Mouse (Mus musculus) cerebellum, adult 2 months (tissue): ENCODE results near the gene Myl4. TPM values are rescaled to one million over a fixed set of nuclear protein-coding genes. Genes with fewer than 3 reads are reported as not detected.

Experiments used
- DNase-seq, 2 experiments: peaks; one replicate each; pipeline ENCODE4 v3.0.0; 2021
- H3K27ac ChIP-seq: fragments of 200-500 bp; 2 replicates; pipeline ENCODE4 v1.5.1; 2012; ENCODE audit warnings: low read length, control low read depth, inconsistent platforms; ENCODE audit not compliant: insufficient read depth
- H3K27me3 ChIP-seq: fragments of 200-500 bp; 2 replicates; pipeline ENCODE4 v1.6.1; 2012; ENCODE audit warnings: inconsistent platforms, mild to moderate bottlenecking, low read length, moderate library complexity; ENCODE audit not compliant: control insufficient read depth, insufficient read depth
- H3K4me1 ChIP-seq: fragments of 200-500 bp; 2 replicates; pipeline ENCODE4 v1.6.1; 2011; ENCODE audit warnings: low read length; ENCODE audit not compliant: control insufficient read depth, insufficient read depth
- H3K4me3 ChIP-seq: fragments of 200-500 bp; replicated peaks from 2 replicates; pipeline ENCODE3; 2011; ENCODE audit warnings: mild to moderate bottlenecking, low read depth, low read length, control low read depth; ENCODE audit not compliant: insufficient read depth
- CTCF ChIP-seq: fragments of 200-500 bp; IDR thresholded peaks from 2 replicates; pipeline ENCODE4 v1.5.1; 2011; ENCODE audit warnings: low read depth, mild to moderate bottlenecking, control low read depth, low read length, moderate library complexity, borderline replicate concordance; ENCODE audit not compliant: insufficient read depth
- POLR2A ChIP-seq: fragments of 200-500 bp; IDR thresholded peaks from 2 replicates; pipeline ENCODE4 v1.6.1; 2011; ENCODE audit warnings: low read length, control low read depth, borderline replicate concordance; ENCODE audit not compliant: insufficient read depth
- WGBS: fragments of 180-500 bp; shearing (Covaris S2); methylation state at CpG from one replicate; pipeline ENCODE4 v1.1.7; 2018; 5-methylcytosine and 5-hydroxymethylcytosine counted together
- polyA plus RNA-seq: library from polyadenylated mRNA; depleted of rRNA; stranded (reverse); fragments of >200 nt; gene quantifications from 2 replicates; pipeline ENCODE4 v1.2.3, GENCODE M21; 2012

Myl4 gene
- polyA plus RNA-seq, 1 experiment = 2.5 TPM

DNA sequence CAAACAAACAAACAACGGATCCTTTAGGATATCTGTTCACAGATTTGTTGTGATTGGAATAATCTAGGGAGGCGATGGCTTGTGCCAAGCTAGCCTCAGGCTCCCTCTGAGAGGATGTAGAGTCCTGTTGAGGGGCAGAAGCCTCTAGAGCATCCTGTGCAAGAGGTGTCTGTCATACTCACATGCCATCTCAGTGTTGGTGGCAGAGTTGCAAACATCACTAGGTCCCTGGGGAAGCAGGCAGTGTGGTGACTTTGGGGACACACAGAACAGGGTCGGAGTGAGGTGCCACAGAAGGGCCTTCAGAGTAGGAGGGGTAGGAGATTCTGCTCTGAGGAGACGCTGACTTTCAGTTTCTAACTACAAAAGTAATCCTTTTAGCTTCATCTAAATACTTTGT lies 59.3 kb downstream of the Myl4 start:
- H3K27me3 ChIP-seq = no peaks in the 10 kb centered on the region
- no peak for DNase-seq
- no peak overlapping the region for H3K27ac ChIP-seq
- 55% methylated on average over 4 of the region's 4 CpGs for WGBS
- H3K4me3 ChIP-seq = peak overlapping the region; percentile 7
- peaks cover 8% of the 10 kb centered on the region for H3K4me1 ChIP-seq
- TF ChIP-seq POLR2A (no peak), CTCF (no peak)

GRCm38 (mm10) chr11:104611579-104612151 lies 61.2 kb downstream of the Myl4 start:
- DNase-seq = no peak
- H3K27me3 ChIP-seq = no peaks in the 10 kb centered on the region
- TF ChIP-seq POLR2A (no peak), CTCF (no peak)
- 57% methylated on average over 4 of the region's 4 CpGs for WGBS
- no peak overlapping the region for H3K4me3 ChIP-seq
- peaks cover 8% of the 10 kb centered on the region for H3K4me1 ChIP-seq
- no peak overlapping the region for H3K27ac ChIP-seq

- H3K4me1 ChIP-seq = peaks cover 4% of the 10 kb centered on the region
- no peak overlapping the region for H3K27ac ChIP-seq
- TF ChIP-seq POLR2A (no peak), CTCF (no peak)
- no peaks in the 10 kb centered on the region for H3K27me3 ChIP-seq
- 87% methylated on average over 10 of the region's 10 CpGs for WGBS
- no peak overlapping the region for H3K4me3 ChIP-seq
- DNase-seq = no peak
Observed at GRCm38 (mm10) chr11:104613551-104613950, 63.1 kb downstream of the Myl4 start.

DNA sequence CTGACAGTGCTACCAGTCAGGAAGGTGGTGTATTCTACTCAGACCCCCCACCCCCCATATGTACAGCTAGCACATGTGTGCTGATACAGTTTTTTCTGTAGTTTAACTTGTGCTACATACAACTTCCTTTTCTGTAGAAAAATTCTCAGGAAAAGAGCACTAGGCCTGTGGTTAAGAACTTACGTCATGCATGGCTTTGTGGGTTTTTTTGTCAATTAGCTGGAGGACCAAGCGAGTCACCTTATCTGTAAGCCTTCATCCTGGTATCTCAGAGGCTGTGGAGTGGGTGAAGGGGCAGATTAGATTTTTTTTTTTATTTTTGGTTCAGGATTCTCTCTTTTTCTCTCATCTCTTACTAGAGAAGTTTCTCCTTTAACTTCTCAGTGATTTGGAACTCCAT lies 63.7 kb downstream of the Myl4 start:
- no peak for DNase-seq
- H3K27me3 ChIP-seq = no peaks in the 10 kb centered on the region
- no peak overlapping the region for H3K4me3 ChIP-seq
- TF ChIP-seq CTCF (no peak), POLR2A (no peak)
- 98% methylated on average over 2 of the region's 2 CpGs for WGBS
- H3K4me1 ChIP-seq = peaks cover 4% of the 10 kb centered on the region
- no peak overlapping the region for H3K27ac ChIP-seq

- DNase-seq = no peak
Observed at GRCm38 (mm10) chr11:104616182-104616581, 65.7 kb downstream of the Myl4 start.

GRCm38 (mm10) chr11:104618638-104619076 lies 68.2 kb downstream of the Myl4 start:
- Histone ChIP-seq H3K27ac (no peak overlapping the region), H3K4me3 (no peak overlapping the region), H3K27me3 (no peaks in the 10 kb centered on the region), H3K4me1 (peaks cover 15% of the 10 kb centered on the region)
- DNase-seq = no peak
- 86% methylated on average over 6 of the region's 6 CpGs for WGBS
- no peak for TF ChIP-seq CTCF
- no peak for TF ChIP-seq POLR2A

More at GRCm38 (mm10) chr11:104616182-104616581, 65.7 kb downstream of the Myl4 start:
- TF ChIP-seq CTCF (no peak), POLR2A (no peak)
- Histone ChIP-seq H3K27me3 (no peaks in the 10 kb centered on the region), H3K27ac (no peak overlapping the region), H3K4me1 (peaks cover 4% of the 10 kb centered on the region), H3K4me3 (no peak overlapping the region)
- WGBS = 83% methylated on average over 5 of the region's 5 CpGs

DNA sequence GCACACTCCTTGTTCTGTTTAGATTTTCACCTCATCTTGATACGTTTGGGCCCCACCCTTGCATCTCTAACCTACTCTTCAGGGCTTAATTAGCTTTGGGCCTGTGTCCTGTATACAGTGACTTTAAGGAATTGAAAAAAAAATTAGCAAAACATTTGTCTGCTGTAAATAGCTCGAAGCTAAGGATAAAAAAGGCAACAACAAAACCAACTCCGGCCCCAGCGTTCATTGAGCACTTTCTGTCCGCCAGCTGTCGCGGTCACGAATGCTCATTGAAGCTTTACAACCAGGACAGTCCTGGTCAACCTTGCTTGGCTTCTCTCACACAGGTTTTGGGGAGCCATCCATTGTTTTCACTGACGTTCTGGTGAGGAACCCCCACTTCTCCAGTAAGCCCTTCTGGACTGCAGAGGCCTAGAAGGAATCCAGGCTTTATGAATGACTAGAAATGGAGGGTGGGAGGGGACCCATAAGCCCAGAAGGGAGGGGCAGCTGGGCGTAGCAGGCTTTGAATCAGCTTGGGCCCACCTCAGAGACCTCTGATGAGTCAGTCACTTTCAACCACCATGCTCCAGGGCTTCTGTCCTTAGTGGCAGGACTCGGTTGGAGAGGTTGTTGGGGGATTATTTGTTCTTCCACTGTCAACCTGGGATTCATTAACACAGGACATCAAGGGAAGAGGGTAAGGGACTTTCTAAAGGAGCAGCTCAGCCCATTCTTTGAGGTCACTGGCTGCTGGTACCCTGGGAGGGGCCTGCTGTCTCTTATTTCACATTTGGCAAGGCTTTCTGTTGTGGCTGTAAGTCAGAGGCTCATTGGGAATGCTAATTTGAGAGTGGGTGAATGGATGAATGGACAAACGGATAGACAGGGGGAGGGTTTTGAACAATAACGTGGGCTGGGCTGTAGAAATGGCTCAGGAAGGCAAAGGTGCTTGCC lies 68.9 kb downstream of the Myl4 start:
- no peaks in the 10 kb centered on the region for H3K27me3 ChIP-seq
- no peak for DNase-seq
- no peak for TF ChIP-seq CTCF
- TF ChIP-seq POLR2A = no peak
- no peak overlapping the region for H3K27ac ChIP-seq
- no peak overlapping the region for H3K4me3 ChIP-seq
- peaks cover 18% of the 10 kb centered on the region for H3K4me1 ChIP-seq
- 75% methylated on average over 13 of the region's 13 CpGs for WGBS
